Mouse (Mus musculus): ENCODE results near the gene Cyth1.

Gene Cyth1

GRCm38 (mm10) chr11:118198296-118198600 is 50.1 kb downstream of the Cyth1 start:
- no peak for DNase-seq (ENCODE audit: low spot score)

GRCm38 (mm10) chr11:118197508-118198295 is 50.7 kb downstream of the Cyth1 start:
- no peak for DNase-seq (ENCODE audit: low spot score)

GRCm38 (mm10) chr11:118196824-118197388 is 51.5 kb downstream of the Cyth1 start:
- no peak for DNase-seq (ENCODE audit: low spot score)

- no peak for DNase-seq (ENCODE audit: low spot score)
Measured at GRCm38 (mm10) chr11:118193390-118194147, 54.8 kb downstream of the Cyth1 start.

- no peak for DNase-seq (ENCODE audit: low spot score)
Measured at GRCm38 (mm10) chr11:118192973-118193372, 55.4 kb downstream of the Cyth1 start.

GRCm38 (mm10) chr11:118182768-118183167 is 65.6 kb downstream of the Cyth1 start:
- DNase-seq (ENCODE audit: low spot score): no peak

- no peak for DNase-seq (ENCODE audit: low spot score)
Measured at GRCm38 (mm10) chr11:118182353-118182752, 66.0 kb downstream of the Cyth1 start.

- no peak for DNase-seq (ENCODE audit: low spot score)
Measured at GRCm38 (mm10) chr11:118180199-118180598, 68.2 kb downstream of the Cyth1 start.

GRCm38 (mm10) chr11:118178236-118178635 is 70.2 kb downstream of the Cyth1 start:
- DNase-seq (ENCODE audit: low spot score): no peak

GRCm38 (mm10) chr11:118174752-118175151 is 73.6 kb downstream of the Cyth1 start:
- no peak for DNase-seq (ENCODE audit: low spot score)

GRCm38 (mm10) chr11:118172768-118173167 is 75.6 kb downstream of the Cyth1 start:
- no peak for DNase-seq (ENCODE audit: low spot score)

GRCm38 (mm10) chr11:118170333-118170732 is 78.1 kb downstream of the Cyth1 start:
- no peak for DNase-seq (ENCODE audit: low spot score)

- DNase-seq (ENCODE audit: low spot score): no peak
Measured at GRCm38 (mm10) chr11:118168714-118169113, 79.7 kb downstream of the Cyth1 start.

- no peak for DNase-seq (ENCODE audit: low spot score)
Measured at GRCm38 (mm10) chr11:118166626-118167025, 81.8 kb downstream of the Cyth1 start.

- no peak for DNase-seq (ENCODE audit: low spot score)
Measured at GRCm38 (mm10) chr11:118165681-118166080, 82.7 kb downstream of the Cyth1 start.

- no peak for DNase-seq (ENCODE audit: low spot score)
Measured at GRCm38 (mm10) chr11:118164566-118164965, 83.8 kb downstream of the Cyth1 start.

GRCm38 (mm10) chr11:118162245-118162644 is 86.1 kb downstream of the Cyth1 start:
- DNase-seq (ENCODE audit: low spot score): no peak

GRCm38 (mm10) chr11:118161240-118161639 is 87.2 kb downstream of the Cyth1 start:
- DNase-seq (ENCODE audit: low spot score): no peak

- DNase-seq (ENCODE audit: low spot score): no peak
Measured at GRCm38 (mm10) chr11:118160763-118161162, 87.6 kb downstream of the Cyth1 start.

- DNase-seq (ENCODE audit: low spot score): no peak
Measured at GRCm38 (mm10) chr11:118158753-118159152, 89.6 kb downstream of the Cyth1 start.

- no peak for DNase-seq (ENCODE audit: low spot score)
Measured at GRCm38 (mm10) chr11:118156480-118157060, 91.8 kb downstream of the Cyth1 start.

- no peak for DNase-seq (ENCODE audit: low spot score)
Measured at GRCm38 (mm10) chr11:118152964-118153363, 95.4 kb downstream of the Cyth1 start.

All from layer of hippocampus, adult 9-10 months (tissue).